Mouse (Mus musculus) hindbrain, embryonic 11.5 days (tissue): ENCODE measurements around the gene AU015836. TPM values are rescaled to one million over a fixed set of nuclear protein-coding genes. Genes with fewer than 3 reads are reported as not detected.

Experiments
- polyA plus RNA-seq: library from polyadenylated mRNA; unstranded; fragments of >200 nt; fragmentation: Nextera tagmentation; extraction: Ambion mirVana; gene quantifications from 2 replicates; pipeline ENCODE4 v1.2.1, GENCODE M21; 2014

AU015836 gene
- polyA plus RNA-seq, 1 experiment from 2014 or later: not detected

Other genes with a start within 250 kb of the AU015836 start
- gene Pdk3, start 136.5 kb upstream of the AU015836 start, polyA plus RNA-seq: 63.5 and 68.7 TPM in 2 replicates
- 27.7 and 30.6 TPM in 2 replicates for gene Zfx, start 155.0 kb downstream of the AU015836 start, polyA plus RNA-seq
- 103 and 133 TPM in 2 replicates for gene Eif2s3x, start 244.2 kb downstream of the AU015836 start, polyA plus RNA-seq